Mouse (Mus musculus): Measurements from ENCODE around the gene 5031439G07Rik. TPM values are rescaled to one million over a fixed set of nuclear protein-coding genes. Genes with fewer than 3 reads are reported as not detected.

5031439G07Rik gene
- polyA plus RNA-seq, 1 experiment, result 0.63 TPM

GRCm38 (mm10) chr15:85022211-85022610 lies 33.9 kb upstream of the 5031439G07Rik start:
- no peak for TF ChIP-seq GATA1 (IDR thresholded peaks at IDR 0.05; ENCODE audit: low read length)
- TF ChIP-seq TAL1 (IDR thresholded peaks at IDR 0.05; ENCODE audit: low read length), result no peak
- Histone ChIP-seq H3K36me3 (ENCODE audit: control insufficient read depth) (no peaks in the 10 kb centered on the region), H3K9me3 (ENCODE audit: control insufficient read depth, low read length) (no peaks in the 10 kb centered on the region), H3K27me3 (ENCODE audit: control insufficient read depth) (peaks cover 11% of the 10 kb centered on the region), H3K4me3 (replicated peaks) (no peak overlapping the region), H3K4me1 (ENCODE audit: control insufficient read depth) (no peaks in the 10 kb centered on the region)

DNA sequence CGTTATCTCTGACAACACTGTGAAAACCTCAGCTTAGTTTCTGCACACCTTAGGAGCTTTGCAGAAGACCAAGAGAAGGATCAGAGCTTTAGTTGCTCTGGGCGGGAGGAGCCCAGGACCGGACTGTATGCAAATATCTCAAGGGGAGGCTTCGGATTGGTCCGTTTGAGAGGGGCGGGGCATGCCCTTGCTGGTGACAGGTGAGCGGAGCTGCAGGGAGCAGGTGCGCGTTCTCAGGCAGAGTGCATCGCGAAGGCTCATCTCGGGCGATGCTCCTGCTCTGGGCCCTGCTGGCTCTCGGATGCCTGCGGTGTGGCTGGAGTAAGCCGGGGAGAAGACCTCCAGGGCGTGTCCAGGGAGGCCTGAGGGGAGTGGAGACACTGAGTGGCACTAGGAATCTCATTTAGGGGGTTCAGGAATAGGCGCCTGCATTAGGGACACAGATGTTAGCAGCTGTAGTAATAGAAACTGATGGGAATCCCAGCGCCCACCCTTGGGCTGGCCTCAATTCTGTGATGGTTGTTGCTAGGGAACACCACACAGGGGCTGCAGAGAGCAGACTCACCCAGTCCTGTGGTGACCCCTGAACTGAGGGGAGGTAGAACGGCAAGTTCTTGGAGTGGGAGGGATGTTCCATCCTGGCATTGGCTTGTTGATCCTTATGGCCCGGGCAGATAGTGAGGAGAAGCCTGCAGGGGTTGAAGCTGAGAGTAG lies 28.8 kb upstream of the 5031439G07Rik start, which contains the start of gene Upk3a:
Gene Upk3a (plus strand): TSS at position 191 of the 714 bp plus-strand sequence.
- no peaks in the 10 kb centered on the region for H3K36me3 ChIP-seq (ENCODE audit: control insufficient read depth)
- peaks cover 19% of the 10 kb centered on the region for H3K27me3 ChIP-seq (ENCODE audit: control insufficient read depth)
- TF ChIP-seq TAL1 (IDR thresholded peaks at IDR 0.05; ENCODE audit: low read length), result no peak
- TF ChIP-seq GATA1 (IDR thresholded peaks at IDR 0.05; ENCODE audit: low read length), result no peak
- H3K9me3 ChIP-seq (ENCODE audit: control insufficient read depth, low read length), result no peaks in the 10 kb centered on the region
- no peaks in the 10 kb centered on the region; the same call in 1 of the 2 replicates for H3K4me1 ChIP-seq (ENCODE audit: control insufficient read depth)
- no peak within 1 kb of the TSS for H3K4me3 ChIP-seq (replicated peaks)

DNA sequence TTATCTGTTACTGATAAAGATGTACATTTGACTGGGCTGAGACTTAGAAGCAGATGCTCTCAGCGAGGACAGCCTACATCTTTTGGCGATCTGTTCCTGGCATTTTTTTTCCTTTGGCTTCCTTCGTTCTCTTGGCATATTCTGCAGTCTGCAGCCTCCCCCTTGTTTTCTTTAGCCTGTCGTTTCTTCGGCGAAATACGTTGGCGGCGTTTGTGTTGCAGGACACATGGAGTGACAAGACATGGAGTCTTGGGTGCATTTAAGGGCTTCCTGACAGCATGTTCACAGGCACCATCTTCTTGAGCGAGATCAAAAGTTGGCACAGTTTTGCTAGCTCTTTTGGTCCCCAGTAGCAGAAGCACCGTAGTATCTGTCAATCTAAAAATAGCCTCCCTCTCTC lies 27.4 kb upstream of the 5031439G07Rik start:
- Histone ChIP-seq H3K27me3 (ENCODE audit: control insufficient read depth) (peaks cover 16% of the 10 kb centered on the region), H3K4me3 (replicated peaks) (no peak overlapping the region), H3K36me3 (ENCODE audit: control insufficient read depth) (no peaks in the 10 kb centered on the region), H3K4me1 (ENCODE audit: control insufficient read depth) (no peaks in the 10 kb centered on the region; the same call in 1 of the 2 replicates), H3K9me3 (ENCODE audit: control insufficient read depth, low read length) (no peaks in the 10 kb centered on the region)
- TF ChIP-seq TAL1 (IDR thresholded peaks at IDR 0.05; ENCODE audit: low read length), result no peak
- TF ChIP-seq GATA1 (IDR thresholded peaks at IDR 0.05; ENCODE audit: low read length), result no peak

DNA sequence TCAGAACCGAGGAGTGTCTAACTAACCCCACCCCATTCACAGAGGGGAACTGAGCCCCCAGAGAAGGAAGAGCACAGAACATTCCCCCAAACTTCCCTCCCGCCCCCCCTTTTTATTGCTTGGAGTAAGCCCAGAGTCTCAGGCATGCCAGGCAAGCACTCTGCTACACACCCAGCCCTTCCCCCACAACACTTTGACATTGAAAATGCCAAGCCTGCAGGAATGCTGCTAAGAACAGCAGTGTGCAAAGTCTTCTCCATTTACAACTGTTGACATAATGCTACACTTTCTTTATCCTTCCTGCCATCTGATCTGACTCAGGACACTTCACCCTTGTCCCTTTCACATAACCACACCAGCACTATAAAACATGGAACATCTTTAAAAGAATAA lies 24.3 kb upstream of the 5031439G07Rik start:
- Histone ChIP-seq H3K27me3 (ENCODE audit: control insufficient read depth) (peaks cover 14% of the 10 kb centered on the region), H3K36me3 (ENCODE audit: control insufficient read depth) (no peaks in the 10 kb centered on the region), H3K4me3 (replicated peaks) (no peak overlapping the region), H3K9me3 (ENCODE audit: control insufficient read depth, low read length) (no peaks in the 10 kb centered on the region), H3K4me1 (ENCODE audit: control insufficient read depth) (no peaks in the 10 kb centered on the region; the same call in 1 of the 2 replicates)
- TF ChIP-seq TAL1 (IDR thresholded peaks at IDR 0.05; ENCODE audit: low read length) (no peak), GATA1 (IDR thresholded peaks at IDR 0.05; ENCODE audit: low read length) (no peak)

GRCm38 (mm10) chr15:85011895-85012661 lies 23.7 kb upstream of the 5031439G07Rik start:
- no peaks in the 10 kb centered on the region for H3K9me3 ChIP-seq (ENCODE audit: control insufficient read depth, low read length)
- TF ChIP-seq GATA1 (IDR thresholded peaks at IDR 0.05; ENCODE audit: low read length) (no peak), TAL1 (IDR thresholded peaks at IDR 0.05; ENCODE audit: low read length) (no peak)
- no peaks in the 10 kb centered on the region; the same call in 1 of the 2 replicates for H3K4me1 ChIP-seq (ENCODE audit: control insufficient read depth)
- H3K27me3 ChIP-seq (ENCODE audit: control insufficient read depth), result peaks cover 9% of the 10 kb centered on the region
- no peak overlapping the region for H3K4me3 ChIP-seq (replicated peaks)
- no peaks in the 10 kb centered on the region for H3K36me3 ChIP-seq (ENCODE audit: control insufficient read depth)

- H3K9me3 ChIP-seq (ENCODE audit: control insufficient read depth, low read length), result no peaks in the 10 kb centered on the region
- TF ChIP-seq GATA1 (IDR thresholded peaks at IDR 0.05; ENCODE audit: low read length) (no peak), TAL1 (IDR thresholded peaks at IDR 0.05; ENCODE audit: low read length) (no peak)
- no peaks in the 10 kb centered on the region for H3K27me3 ChIP-seq (ENCODE audit: control insufficient read depth)
- H3K36me3 ChIP-seq (ENCODE audit: control insufficient read depth), result no peaks in the 10 kb centered on the region
- H3K4me1 ChIP-seq (ENCODE audit: control insufficient read depth), result no peaks in the 10 kb centered on the region
- H3K4me3 ChIP-seq (replicated peaks), result no peak overlapping the region
These were observed 21.3 kb upstream of the 5031439G07Rik start for GRCm38 (mm10) chr15:85009666-85010065.

GRCm38 (mm10) chr15:85000984-85001982 lies 12.9 kb upstream of the 5031439G07Rik start:
- Histone ChIP-seq H3K4me1 (ENCODE audit: control insufficient read depth) (no peaks in the 10 kb centered on the region), H3K27me3 (ENCODE audit: control insufficient read depth) (peaks cover 4% of the 10 kb centered on the region), H3K9me3 (ENCODE audit: control insufficient read depth, low read length) (no peaks in the 10 kb centered on the region), H3K36me3 (ENCODE audit: control insufficient read depth) (no peaks in the 10 kb centered on the region), H3K4me3 (replicated peaks) (no peak overlapping the region)
- no peak for TF ChIP-seq TAL1 (IDR thresholded peaks at IDR 0.05; ENCODE audit: low read length)
- TF ChIP-seq GATA1 (IDR thresholded peaks at IDR 0.05; ENCODE audit: low read length), result no peak

- Histone ChIP-seq H3K9me3 (ENCODE audit: control insufficient read depth, low read length) (no peaks in the 10 kb centered on the region), H3K4me1 (ENCODE audit: control insufficient read depth) (no peaks in the 10 kb centered on the region), H3K4me3 (replicated peaks) (no peak overlapping the region), H3K27me3 (ENCODE audit: control insufficient read depth) (peaks cover 4% of the 10 kb centered on the region), H3K36me3 (ENCODE audit: control insufficient read depth) (no peaks in the 10 kb centered on the region)
- TF ChIP-seq TAL1 (IDR thresholded peaks at IDR 0.05; ENCODE audit: low read length), result no peak
- TF ChIP-seq GATA1 (IDR thresholded peaks at IDR 0.05; ENCODE audit: low read length), result no peak
These were observed 11.6 kb upstream of the 5031439G07Rik start for GRCm38 (mm10) chr15:84999911-85000310.
